Mouse (Mus musculus) bone marrow macrophage, adult 2 months (primary cell): ENCODE measurements around the gene Olfr1442. TPM values are rescaled to one million over a fixed set of nuclear protein-coding genes. Genes with fewer than 3 reads are reported as not detected.
"Not testable (repeated sequence)": the region's sequence is repeated elsewhere in the genome, so short reads cannot be mapped to it uniquely, and the experiment has no call there.

ENCODE experiments used
- H3K27ac ChIP-seq: 2 replicates; pipeline ENCODE4 v1.5.1; 2012; ENCODE audit warnings: low read depth, low read length; ENCODE audit not compliant: insufficient read depth
- H3K4me1 ChIP-seq: 2 replicates; pipeline ENCODE4 v1.6.1; 2012; ENCODE audit warnings: low read length; ENCODE audit not compliant: control insufficient read depth, insufficient read depth
- H3K4me3 ChIP-seq: 2 replicates; pipeline ENCODE4 v1.5.1; 2012; ENCODE audit warnings: mild to moderate bottlenecking, low read length, moderate library complexity; ENCODE audit not compliant: insufficient read depth
- CTCF ChIP-seq: IDR thresholded peaks from 2 replicates; pipeline ENCODE4 v1.5.1; 2012; ENCODE audit warnings: low read depth, mild to moderate bottlenecking, low read length, moderate library complexity
- POLR2A ChIP-seq: IDR thresholded peaks from 2 replicates; pipeline ENCODE4 v1.6.1; 2012; ENCODE audit warnings: mild to moderate bottlenecking, low read depth, low read length, borderline replicate concordance
- polyA plus RNA-seq: library from polyadenylated mRNA; stranded (reverse); fragments of >200 nt; gene quantifications from 2 replicates; pipeline ENCODE4 v1.2.4, GENCODE M21; 2012; ENCODE audit not compliant: missing spikeins, insufficient read depth, insufficient read length

Gene Olfr1442
- not detected in 2 replicates for polyA plus RNA-seq

DNA sequence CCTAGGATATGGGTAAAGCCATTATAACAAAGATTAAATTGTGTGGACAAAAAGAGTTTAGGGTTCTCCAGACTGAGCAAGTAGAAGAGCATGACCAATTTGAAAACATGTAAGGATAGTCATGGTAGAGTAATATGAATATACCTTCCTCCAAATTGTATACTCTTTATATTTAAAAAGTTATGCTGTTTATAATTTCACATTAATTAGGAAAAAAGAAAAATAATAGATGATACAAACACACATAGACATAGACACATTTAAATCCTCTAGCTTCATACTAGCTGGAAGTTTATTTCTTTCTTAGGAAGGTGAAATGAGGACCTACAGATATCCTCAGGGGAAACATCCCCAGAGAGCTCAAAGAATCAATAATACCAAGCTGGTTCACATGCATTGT is at the start of gene Olfr1442:
Gene Olfr1442, plus strand, starts transcription at position 301 of the 400 bp plus-strand sequence.
- TF ChIP-seq CTCF, result no peak
- TF ChIP-seq POLR2A, result no peak
- no peak within 1 kb of the TSS for H3K27ac ChIP-seq
- H3K4me1 ChIP-seq, result no peaks in the 10 kb centered on the region
- no peak within 1 kb of the TSS for H3K4me3 ChIP-seq

DNA sequence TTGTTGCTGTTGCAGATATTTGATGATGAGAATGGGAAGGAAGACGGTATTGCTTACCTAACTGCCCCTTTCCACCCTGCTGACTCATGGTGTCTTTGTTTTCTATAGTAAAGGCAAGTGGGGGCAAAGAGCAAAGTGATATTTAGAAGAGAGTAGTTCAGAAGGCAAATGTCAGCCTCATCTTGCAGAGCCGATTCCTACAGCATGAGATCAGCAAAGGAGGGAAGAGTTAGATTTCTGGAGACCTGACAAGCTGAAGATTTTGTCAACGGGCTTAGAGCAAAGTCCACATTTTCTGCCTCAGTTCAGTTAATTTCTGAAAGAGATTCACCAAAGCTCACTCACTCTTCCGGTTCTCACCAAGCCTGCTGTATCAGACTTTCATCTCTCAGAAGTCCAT is 37.1 kb upstream of the Olfr1442 start, which contains the start of gene Glyat:
Gene Glyat, plus strand, starts transcription at position 133 of the 400 bp plus-strand sequence.
- TF ChIP-seq POLR2A, result no peak
- no peak for TF ChIP-seq CTCF
- Histone ChIP-seq H3K27ac (no peak within 1 kb of the TSS), H3K4me3 (no peak within 1 kb of the TSS), H3K4me1 (peaks cover 8% of the 10 kb centered on the region)

DNA sequence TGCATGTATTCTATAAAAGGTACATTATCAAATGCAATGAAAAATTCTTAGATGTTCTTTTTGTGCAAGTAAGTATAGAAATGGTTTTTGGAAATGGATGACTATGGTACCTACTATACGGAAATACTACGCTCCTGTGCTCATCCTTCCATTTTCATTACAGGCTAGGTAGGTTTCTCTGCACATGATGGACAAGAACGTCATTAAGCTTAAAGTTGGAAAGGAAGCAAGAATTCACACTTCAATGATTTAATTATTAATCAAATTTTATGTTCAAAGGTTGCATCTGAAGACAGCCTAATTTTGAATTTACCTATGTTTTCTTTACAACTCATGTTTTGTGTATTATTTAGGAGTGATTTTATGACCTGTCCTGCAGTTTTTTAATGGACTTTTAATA is 36.0 kb upstream of the Olfr1442 start:
- Histone ChIP-seq H3K4me3 (no peak overlapping the region), H3K4me1 (peaks cover 8% of the 10 kb centered on the region), H3K27ac (no peak overlapping the region)
- no peak for TF ChIP-seq CTCF
- no peak for TF ChIP-seq POLR2A

DNA sequence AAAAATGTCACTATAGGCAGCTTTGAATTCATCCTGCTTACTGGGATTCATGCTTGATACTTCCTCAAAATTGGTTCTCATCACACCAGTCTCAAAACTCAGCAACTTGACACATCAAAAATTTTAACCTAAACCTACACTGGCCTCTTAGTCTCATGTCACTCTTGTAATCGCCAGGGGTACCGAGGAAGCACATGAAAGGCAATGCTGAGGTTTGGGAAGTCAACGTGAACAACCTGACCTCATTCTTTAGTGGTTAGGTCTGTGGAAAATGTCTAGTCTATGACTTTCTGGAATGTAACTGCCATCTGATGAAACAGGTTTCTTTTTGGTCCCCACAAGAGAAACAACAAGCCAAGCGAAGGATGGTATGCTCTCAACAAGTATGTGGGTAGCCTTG is 35.3 kb upstream of the Olfr1442 start:
- no peak overlapping the region for H3K27ac ChIP-seq
- no peak for TF ChIP-seq POLR2A
- no peak for TF ChIP-seq CTCF

DNA sequence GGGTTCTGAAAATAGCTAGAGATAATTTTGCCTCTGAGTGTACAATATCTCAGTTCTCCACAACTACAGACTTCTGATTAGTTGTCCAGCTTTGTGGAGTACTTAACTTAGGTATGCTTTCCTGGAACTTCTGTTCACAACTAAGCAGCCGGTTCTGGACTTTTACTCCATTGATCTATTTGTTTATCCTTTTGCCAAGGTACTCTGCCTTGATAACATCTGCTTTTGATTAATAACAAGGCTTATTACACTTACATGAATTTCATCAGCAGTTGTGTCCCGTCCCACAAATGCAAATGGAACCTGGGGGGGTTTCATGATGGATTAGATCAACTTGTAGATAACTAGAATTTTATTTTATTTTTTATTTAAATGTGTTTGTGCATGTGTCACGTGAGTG is 33.4 kb upstream of the Olfr1442 start:
- TF ChIP-seq POLR2A (no peak), CTCF (no peak)
- Histone ChIP-seq H3K4me3 (no peak overlapping the region), H3K27ac (no peak overlapping the region), H3K4me1 (peaks cover 8% of the 10 kb centered on the region)

More for the DNA sequence above, 35.3 kb upstream of the Olfr1442 start:
- Histone ChIP-seq H3K4me1 (peaks cover 8% of the 10 kb centered on the region), H3K4me3 (no peak overlapping the region)

DNA sequence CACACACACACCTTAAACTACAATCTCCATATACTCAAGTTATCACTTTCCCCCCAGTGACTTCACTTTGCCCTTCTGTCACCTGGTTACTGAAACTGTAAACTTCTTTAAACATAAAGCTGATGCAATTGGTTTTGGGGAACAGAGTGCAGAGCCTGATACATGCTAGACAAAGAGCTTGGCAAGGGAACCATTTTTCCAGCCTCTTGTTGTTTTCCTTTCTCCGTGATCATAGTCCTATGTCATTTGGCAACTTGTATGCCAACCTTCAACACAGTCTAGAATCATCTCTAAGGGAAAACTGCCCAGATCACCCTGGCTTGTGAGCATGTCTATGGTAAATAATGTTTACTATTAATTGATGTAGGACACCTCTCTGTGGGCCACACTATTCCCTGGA is 32.2 kb upstream of the Olfr1442 start:
- Histone ChIP-seq H3K27ac (no peak overlapping the region), H3K4me1 (peaks cover 3% of the 10 kb centered on the region), H3K4me3 (no peak overlapping the region)
- no peak for TF ChIP-seq CTCF
- TF ChIP-seq POLR2A, result no peak

DNA sequence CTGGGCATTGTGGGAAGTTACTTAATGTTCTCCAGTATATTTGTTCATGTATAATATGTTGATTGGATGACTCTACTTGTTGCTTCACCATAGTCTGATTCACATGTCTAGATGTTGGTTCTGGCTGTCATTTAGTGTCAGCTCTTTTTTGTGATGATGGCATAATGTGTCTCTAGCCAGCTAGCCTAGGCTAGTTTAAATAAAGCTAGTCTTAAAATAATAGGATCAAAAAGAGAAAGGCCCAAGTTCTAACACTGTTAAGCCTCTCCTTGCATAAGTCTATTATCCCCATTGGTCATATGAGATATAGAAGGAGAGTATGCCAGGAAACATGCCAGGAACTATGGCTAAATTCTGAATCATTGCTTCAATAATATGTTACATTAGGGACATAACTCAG is 20.7 kb upstream of the Olfr1442 start:
- TF ChIP-seq POLR2A (no peak), CTCF (no peak)
- H3K4me3 ChIP-seq, result no peak overlapping the region
- no peaks in the 10 kb centered on the region for H3K4me1 ChIP-seq
- H3K27ac ChIP-seq, result no peak overlapping the region

DNA sequence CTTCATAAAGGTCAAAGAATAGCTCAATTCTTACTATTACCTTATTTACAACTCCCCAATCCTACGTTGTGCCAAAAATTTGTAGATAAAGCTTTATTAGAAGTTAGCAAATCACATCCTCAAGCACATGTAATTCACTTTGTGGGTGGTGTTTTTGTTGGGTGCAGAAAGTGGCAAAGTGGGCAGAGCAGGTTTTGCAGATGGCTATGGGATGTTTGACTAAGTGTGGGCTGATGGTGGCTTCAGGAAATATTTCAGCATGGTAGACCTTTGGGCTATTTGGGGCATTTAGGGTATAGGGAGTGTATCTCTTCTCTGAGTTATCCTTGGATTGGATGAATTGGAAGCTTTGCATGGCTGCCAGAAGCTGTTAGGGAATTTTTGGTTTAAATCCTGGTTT is 4.1 kb upstream of the Olfr1442 start:
- TF ChIP-seq POLR2A, result no peak
- no peak for TF ChIP-seq CTCF
- Histone ChIP-seq H3K4me3 (no peak overlapping the region), H3K4me1 (no peaks in the 10 kb centered on the region), H3K27ac (no peak overlapping the region)

DNA sequence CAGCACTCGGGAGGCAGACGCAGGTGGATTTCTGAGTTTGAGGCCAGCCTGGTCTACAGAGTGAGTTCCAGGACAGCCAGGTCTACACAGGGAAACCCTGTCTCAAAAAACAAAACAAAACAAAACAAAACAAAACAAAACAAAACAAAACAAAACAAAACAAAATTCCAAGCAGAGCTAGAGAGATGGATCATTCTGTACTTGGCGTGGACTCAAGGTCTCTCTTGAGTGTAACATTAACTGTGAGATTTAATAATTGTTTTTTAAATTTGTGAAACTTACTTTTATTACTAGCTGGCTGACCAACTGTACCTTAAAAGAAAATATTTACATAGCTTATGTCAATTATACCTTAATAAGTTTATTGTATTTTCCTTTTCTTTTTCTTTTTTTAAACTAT is 1.6 kb upstream of the Olfr1442 start:
- H3K27ac ChIP-seq, H3K4me3 ChIP-seq: not testable (repeated sequence)

DNA sequence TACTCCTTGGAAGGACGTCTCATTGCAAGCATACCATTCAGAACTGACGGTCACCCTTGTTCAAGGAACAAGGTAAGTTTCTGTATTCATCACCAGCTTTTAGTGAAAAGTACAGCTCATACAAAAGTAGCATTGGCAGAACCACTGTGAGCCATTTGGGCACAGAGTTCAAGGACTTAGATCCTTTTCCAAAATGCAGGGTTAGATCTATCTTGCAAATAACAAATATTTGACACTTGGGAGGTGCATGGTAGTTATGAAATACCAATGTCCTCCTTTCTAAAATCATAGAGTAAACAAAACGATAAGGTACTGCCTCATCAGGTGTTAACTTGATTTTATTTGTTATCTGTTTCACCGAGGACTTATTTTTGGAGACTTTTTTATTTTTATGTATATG is 812 bp downstream of the Olfr1442 start:
- Histone ChIP-seq H3K4me1 (no peaks in the 10 kb centered on the region), H3K27ac (no peak overlapping the region), H3K4me3 (no peak overlapping the region)
- TF ChIP-seq POLR2A (no peak), CTCF (no peak)

More for the DNA sequence above, 1.6 kb upstream of the Olfr1442 start:
- not testable (repeated sequence) for H3K4me1 ChIP-seq

DNA sequence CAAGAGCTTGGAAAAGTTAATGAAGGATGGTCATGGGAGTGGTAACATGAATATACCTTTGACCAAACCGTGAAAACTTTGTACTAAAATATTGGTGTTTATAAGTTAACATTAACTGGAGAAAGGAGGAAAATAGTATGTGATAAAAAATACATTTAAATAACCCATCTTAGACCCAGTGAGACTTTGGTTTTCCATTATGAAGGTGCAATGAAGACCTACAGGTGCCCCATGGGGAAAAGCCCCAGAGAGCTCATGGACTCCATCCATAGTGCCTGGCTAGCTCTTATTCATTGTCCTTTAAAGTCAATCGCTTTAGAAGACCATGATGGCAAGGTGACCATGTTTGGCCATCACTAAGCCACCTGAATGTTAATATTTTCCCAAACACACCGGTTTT is 7.6 kb downstream of the Olfr1442 start, which contains the start of gene Olfr1443:
Gene Olfr1443, plus strand, starts transcription at position 301 of the 400 bp plus-strand sequence.
- TF ChIP-seq CTCF (no peak), POLR2A (no peak)
- no peak within 1 kb of the TSS for H3K4me3 ChIP-seq

More for the DNA sequence above, 7.6 kb downstream of the Olfr1442 start, which contains the start of gene Olfr1443:
- Histone ChIP-seq H3K4me1 (no peaks in the 10 kb centered on the region), H3K27ac (no peak within 1 kb of the TSS)
